Mouse (Mus musculus) adrenal gland, adult 8-10 months (tissue): ENCODE results near the gene Trappc12. TPM values are rescaled to one million over a fixed set of nuclear protein-coding genes. Genes with fewer than 3 reads are reported as not detected.
A peak's percentile ranks its signal among the peaks of the same experiment; 100 is the strongest.
"Not testable (repeated sequence)": the region's sequence is repeated elsewhere in the genome, so short reads cannot be mapped to it uniquely, and the experiment has no call there.

ENCODE experiments used
- DNase-seq: peaks from one replicate; pipeline ENCODE4 v3.0.0; 2022
- total RNA-seq, 4 experiments: library from RNA; stranded (reverse); gene quantifications; 2 replicates each; pipeline ENCODE4 v1.2.4; 2022

Trappc12 gene
- 10 to 100 TPM; 41.7 to 51.0 (median 46.9) TPM for total RNA-seq

DNA sequence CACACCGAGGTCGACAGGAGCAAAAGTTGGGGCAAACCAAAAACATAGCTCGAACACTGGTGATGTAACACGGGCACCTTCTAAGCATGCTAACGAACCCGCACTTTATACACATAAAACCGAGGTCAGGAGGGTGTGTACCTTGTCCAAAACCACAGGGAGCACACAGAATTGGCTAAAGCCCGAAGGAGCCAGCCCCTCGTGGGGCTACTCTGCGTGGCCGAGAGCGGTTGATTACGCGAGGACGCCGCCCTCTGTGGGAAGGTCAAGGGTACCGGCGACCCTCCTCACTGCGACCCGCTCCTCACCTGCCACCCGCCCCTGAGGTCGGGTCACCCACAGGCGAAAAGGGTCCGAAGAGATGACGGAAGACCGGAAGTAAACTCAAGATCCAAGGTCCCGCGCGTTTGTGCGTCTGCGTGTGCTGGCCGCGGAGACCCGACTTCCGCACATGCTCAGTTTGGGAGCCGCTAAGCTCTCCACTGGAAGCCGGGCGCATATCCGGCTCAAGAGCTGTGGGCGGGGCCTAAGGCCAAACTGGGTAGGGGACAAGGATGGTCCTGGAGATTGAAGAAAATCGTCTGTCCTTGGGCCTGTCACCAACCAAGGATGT lies at the start of gene Trappc12:
Gene Trappc12 (minus strand): TSS at position 452 of the 613 bp plus-strand sequence.
- DNase-seq, result peak; percentile 82

DNA sequence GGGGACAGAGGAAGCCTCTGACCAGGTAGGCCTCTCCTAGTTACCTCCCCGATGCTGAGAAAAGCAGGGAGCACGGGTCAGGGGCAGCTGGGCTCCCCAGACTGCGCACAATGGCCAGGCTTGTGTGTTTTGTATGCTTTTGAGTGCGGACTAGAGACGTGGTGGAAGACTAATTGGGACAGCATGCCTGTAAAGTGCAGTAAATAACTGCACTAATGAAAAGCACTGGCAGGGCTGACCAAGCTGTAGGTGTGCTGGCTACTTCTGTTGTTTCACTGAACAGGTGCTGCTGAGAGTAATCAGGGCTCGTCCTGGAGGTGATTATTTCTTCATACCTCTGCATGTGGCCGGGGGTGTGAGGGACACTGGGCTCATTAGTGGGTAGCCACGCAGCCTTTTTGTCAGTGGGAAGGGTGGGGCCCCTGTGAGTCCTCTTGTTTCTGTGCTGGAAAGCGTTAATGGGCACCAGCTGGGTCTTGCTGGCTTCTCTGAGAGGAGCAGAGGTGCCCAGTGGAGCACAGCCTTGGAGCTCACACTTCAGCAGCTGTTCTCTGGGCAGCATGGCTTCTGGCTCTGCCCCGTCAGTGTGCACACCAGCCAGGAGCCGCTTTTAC lies 49.6 kb upstream of the Trappc12 start:
- no peak for DNase-seq

- DNase-seq, result no peak
Measured at GRCm38 (mm10) chr12:28796881-28797420, 46.7 kb upstream of the Trappc12 start.

GRCm38 (mm10) chr12:28795041-28795440 lies 44.8 kb upstream of the Trappc12 start:
- DNase-seq, result no peak

DNA sequence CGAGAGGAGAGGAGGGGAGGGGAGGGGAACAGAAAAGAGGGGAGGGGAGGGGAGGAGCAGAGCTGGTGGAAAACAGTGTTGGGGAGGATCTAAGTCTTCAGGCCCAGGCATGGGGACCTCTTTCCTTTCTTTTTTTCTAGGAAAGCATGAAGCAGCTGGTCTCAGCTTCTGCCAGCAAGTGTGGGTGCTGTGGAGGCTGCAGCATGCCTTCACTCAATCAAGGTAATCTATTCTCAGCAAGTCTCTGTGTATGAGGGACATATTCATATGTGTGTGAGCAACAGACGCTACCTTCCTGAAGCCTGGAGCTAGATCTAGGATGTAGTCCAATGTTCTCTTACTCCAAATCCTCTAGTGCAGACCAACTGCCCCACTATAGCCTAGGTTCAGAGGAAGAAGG lies 43.4 kb upstream of the Trappc12 start:
- no peak for DNase-seq

DNA sequence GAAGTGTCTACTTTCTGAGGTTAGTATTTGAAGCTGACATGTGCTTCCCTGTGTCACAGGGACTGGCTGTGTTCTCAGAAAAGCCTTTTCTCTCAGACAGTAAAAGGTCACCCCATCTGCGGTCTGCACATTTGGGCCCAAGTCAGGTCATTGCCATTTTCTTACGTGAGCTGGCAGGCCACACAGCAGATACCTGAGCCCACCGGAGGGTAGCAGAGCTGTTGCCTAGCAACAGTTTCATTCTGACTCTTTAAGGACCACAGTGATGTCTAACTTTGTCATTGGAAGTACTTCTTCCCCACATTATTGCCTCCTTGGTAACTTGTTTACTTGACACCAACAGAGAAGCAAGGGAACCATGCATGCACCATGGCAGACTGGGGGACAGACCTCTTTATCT lies 42.3 kb upstream of the Trappc12 start:
- no peak for DNase-seq

DNA sequence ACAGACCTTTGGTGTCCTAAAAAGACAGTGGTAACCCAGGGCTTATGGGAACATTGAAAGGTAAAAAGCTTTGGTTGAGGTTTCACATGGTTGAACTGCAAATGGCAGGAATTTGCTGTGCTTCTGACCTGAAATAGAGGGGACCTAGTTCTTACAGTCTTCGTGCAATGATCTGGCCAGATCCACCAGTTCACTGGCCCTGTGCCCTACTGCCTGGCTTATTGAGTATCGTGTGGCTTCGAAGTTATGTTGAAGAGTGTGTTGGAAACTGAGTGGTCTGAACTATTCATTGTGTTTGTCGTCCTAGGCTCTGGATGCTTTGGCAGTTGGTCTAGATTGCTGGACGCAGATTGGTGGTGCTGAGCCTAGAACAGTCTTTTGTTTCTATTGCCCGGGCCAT lies 36.0 kb upstream of the Trappc12 start:
- DNase-seq, result no peak

- no peak for DNase-seq
Measured at GRCm38 (mm10) chr12:28785299-28785698, 35.0 kb upstream of the Trappc12 start.

DNA sequence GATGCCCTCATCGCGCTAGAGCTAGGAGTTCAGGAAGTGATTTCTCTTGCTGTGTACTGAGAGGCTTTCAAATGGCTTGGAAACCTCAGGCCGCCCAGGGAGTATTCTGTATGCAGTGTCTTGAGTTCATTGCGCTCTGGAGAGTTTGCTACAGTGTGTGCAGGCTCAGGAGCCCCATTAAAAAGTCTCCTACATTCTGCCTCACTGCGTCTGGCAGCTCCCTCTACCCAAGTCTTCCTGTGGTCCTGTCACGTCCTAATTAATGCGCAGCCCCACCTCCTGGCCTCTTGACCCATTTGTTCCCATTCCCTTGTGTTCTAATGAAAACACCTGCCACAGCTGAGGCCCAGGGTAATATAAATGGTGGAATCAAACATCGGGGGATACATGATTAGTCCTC lies 34.6 kb upstream of the Trappc12 start:
- no peak for DNase-seq

DNA sequence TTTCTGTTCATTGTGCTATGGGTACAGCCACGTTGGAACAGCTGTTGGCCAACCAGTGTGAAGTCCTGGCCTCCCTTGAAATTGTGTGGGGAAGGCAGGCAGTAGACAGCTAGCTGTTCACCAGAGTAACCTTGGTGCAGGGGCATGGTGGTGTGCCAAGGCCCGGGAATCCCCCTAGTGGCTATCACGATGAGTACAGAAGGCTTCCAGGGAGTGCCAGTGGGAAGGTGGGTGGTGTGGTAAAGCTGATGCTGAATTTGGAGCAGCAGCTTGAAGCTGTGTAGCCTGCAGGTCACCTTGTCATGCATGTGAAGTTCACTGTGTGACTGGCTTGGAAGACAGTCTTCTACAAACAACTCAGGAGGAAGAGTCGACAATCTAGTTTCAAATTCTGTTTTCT lies 34.1 kb upstream of the Trappc12 start:
- DNase-seq, result no peak

DNA sequence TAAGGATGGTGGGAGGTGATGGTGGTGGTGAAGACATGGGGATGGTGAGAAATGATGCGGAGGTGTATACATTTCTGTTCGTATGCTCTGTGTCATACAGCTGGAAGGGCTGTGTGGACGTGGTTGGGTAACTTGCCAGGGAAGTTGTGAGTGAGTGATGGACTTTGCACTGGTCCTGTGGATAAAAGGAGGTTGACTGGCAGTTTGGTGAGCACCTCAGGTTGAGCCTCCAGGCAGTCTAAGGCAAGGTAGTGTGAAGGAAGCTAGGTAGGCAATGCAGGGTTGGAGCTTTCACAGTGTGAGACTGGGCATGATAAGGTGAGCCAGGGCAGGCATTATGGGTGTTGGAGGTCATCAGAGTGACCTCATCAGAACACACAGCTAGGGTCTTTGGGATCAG lies 32.4 kb upstream of the Trappc12 start:
- DNase-seq, result no peak

GRCm38 (mm10) chr12:28780180-28780579 lies 29.9 kb upstream of the Trappc12 start:
- no peak for DNase-seq

DNA sequence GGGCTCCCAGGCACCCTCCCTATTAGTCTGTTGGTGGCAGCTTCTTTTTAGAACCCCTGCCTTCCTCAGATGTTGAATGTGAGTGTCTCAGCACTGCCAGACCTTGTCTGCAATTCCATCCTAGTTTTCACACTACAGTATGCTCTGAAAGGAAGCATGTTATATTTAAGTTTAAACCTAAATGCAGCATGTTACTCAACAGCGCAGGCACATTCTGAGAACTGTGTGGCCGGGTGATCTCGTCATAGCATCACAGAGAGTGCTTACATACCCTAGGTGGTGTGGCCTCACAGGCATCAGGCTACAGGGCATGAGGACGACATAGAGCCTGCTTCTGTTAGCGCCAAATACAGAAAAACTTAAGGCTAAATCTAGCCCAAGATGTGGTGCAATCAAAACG lies 25.4 kb upstream of the Trappc12 start:
- DNase-seq, result no peak

DNA sequence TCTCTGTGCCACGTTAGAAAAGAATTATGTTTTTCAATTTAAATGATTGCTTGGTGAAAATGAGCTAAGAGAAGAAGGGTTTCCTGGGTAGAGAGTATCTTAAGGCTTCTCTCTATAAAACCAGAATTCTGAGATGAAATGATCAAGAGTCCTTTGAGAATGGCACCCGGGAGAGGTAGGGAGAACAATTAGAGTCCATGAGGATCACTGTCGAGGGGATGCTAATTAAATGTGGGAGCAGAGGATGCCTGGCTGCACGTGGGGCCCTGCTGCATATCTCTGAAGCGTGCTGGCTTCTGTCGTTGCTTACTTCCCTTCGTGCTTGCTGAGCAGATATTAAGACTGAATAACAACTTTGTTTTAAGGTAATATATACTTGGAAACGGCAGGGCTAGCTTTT lies 24.8 kb upstream of the Trappc12 start:
- no peak for DNase-seq

- DNase-seq, result no peak
Measured at GRCm38 (mm10) chr12:28773815-28774214, 23.5 kb upstream of the Trappc12 start.

DNA sequence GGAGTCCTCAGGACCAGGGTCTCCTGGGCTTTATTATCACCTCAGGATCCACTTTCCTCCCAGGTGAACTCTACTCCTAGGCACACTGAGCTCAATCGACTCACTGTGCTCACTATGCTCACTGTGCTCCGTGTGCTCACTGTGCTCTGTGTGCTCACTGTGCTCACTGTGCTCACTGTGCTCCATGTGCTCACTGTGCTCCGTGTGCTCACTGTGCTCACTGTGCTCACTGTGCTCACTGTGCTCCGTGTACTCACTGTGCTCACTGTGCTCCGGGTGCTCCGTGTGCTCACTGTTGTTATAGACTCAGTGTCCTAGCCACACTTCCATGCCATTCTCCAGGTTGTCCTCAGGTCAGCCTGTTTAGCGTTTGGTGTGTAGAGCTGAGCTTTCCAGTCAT lies 19.7 kb upstream of the Trappc12 start:
- DNase-seq, result no peak

- DNase-seq, result no peak
Measured at GRCm38 (mm10) chr12:28756019-28756418, 5.7 kb upstream of the Trappc12 start.

GRCm38 (mm10) chr12:28751508-28752263 lies 1.4 kb upstream of the Trappc12 start, which contains the start of gene Eipr1:
Gene Eipr1 (plus strand): TSS chr12:28751803.
- peak; percentile 89 for DNase-seq

- no peak for DNase-seq
Measured at GRCm38 (mm10) chr12:28750876-28751275, 604 bp upstream of the Trappc12 start.

GRCm38 (mm10) chr12:28743328-28743727 lies 6.9 kb downstream of the Trappc12 start:
- DNase-seq, result no peak

DNA sequence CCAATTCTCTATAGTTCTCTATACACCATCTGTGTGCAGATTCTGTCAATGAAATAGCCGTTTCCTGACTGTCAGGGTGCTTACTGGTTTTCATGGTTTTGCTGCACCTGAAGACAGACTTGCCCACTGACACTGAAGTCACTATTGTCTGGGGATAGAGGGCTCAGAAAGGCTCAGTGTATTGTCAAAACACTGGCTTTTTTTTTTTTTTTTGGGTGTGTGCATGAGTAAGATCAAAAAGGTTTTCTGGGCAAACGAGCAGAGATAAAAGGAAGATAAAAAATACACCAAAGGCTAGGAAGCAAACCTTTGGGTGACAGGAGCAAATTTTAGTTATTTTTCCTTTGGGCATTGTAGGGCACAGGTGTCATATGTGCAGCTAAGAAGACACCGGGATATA lies 15.0 kb downstream of the Trappc12 start:
- no peak for DNase-seq

DNA sequence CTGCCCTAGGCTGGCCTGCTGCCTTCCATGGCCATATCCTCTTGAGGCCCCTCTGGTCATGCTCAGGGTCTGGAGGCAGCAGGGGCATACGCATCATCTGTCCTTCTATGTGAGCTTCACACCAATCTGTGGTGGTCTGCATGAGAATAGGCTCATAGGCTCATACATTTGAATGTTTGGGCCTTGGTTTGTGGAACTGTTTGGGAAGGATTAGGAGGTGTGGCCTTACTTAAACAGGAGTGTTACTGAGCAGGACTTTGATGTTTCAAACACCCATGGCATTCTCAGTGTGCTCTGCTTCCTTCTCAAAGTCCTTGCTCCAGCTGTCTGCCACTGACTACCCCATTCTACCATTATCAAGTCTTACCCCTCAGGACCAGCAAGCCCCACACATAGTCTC lies 16.0 kb downstream of the Trappc12 start:
- no peak for DNase-seq

DNA sequence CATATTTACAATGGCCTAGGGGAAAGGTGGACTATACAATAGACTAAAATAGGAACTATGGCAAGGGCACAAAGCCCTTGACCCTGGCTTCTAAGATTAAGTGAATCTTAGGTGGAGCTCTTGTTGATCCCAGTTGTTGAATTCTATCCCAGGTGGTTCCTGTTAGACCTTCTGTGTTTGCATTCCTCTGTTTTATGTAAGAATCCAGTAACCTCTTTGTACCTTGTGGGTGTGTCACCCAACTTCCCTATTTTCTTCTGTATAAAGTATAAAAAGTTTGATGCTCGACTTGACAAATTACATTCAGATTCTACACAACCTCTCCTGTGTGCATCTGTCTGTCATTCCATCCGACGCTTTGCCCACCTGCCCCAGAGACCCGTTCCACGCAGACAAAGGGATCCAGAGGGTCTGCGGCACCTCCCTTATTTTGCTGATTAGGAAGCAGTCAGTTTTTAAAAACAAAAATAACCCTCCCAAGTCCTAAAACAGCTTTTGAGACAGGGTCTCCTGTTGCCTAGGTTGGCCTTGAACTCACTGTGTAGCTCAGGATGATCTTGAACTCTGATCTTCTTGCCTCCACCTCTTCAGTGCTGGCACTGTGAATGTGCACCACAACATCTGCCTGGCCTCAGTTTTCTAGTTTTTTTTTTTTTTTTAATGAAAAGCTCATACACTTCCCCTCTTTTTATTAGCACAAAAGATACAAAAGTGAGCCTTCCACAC lies 16.6 kb downstream of the Trappc12 start:
- not testable (repeated sequence) for DNase-seq
